Comparison of ENCODE assay signal across 18 mouse cellular contexts in the genomic region with DNA sequence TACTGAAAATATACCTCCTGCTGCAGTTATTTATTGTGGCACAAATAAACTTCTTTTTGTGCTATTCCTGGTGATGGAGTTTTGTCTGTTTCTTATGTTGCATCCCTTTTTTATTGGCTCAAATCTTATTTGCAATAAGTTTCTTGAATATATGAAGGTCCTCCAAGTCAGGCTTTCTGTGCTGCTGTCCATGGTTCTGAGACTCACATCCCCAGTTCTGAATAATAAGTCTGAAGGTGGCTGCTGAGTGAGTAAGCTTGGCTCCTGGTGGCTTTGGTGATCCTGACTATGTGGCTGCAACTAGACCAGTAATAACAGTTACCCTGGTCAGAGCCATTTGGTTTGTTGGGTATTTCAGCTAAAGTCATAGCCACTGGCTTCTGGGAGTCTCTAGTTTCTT.
A peak's percentile ranks its signal among the peaks of the same experiment; 100 is the strongest.
DNase-seq lines count a peak whose midpoint lies in the region; ATAC-seq and TF ChIP-seq lines count a peak whose summit lies in the region.
"Had no signal": no experiment of that assay in that cellular context is flagged by ENCODE, and none has a peak within 500 bp of the region (broad histone marks: within the 10 kb centered on the region; RNA-seq: fewer than 3 reads in every experiment).

No protein-coding gene starts in this region.

- H3K27ac ChIP-seq in hindbrain, embryonic 10.5 days, result no peak overlapping the region
- no peak overlapping the region for H3K27ac ChIP-seq in hindbrain, embryonic 12.5 days
- no peak overlapping the region for H3K27ac ChIP-seq in lung, embryonic 14.5 days (ENCODE audit: low read depth)
- no peak overlapping the region for H3K27ac ChIP-seq in forebrain, embryonic 13.5 days
- H3K27ac ChIP-seq: embryonic facial prominence, embryonic 13.5 days; layer of hippocampus, adult 2 months; liver, embryonic 14.5 days; macrophage had no signal

- no peak overlapping the region for H3K4me3 ChIP-seq in hindbrain, embryonic 10.5 days
- H3K4me3 ChIP-seq in hindbrain, embryonic 12.5 days, result no peak overlapping the region
- no peak overlapping the region for H3K4me3 ChIP-seq in lung, embryonic 14.5 days (ENCODE audit: low read depth, low read length)
- no peak overlapping the region for H3K4me3 ChIP-seq in forebrain, embryonic 13.5 days
- H3K4me3 ChIP-seq: embryonic facial prominence, embryonic 13.5 days; layer of hippocampus, adult 2 months had no signal

- no peak overlapping the region for H3K9ac ChIP-seq in hindbrain, embryonic 12.5 days
- H3K9ac ChIP-seq in lung, embryonic 14.5 days, result no peak overlapping the region
- H3K9ac ChIP-seq in forebrain, embryonic 13.5 days, result no peak overlapping the region
- H3K9ac ChIP-seq: embryonic facial prominence, embryonic 13.5 days; liver, embryonic 14.5 days had no signal

- H3K27me3 ChIP-seq in hindbrain, embryonic 10.5 days (ENCODE audit: insufficient read depth, poor library complexity, severe bottlenecking), result no peaks in the 10 kb centered on the region
- no peaks in the 10 kb centered on the region for H3K27me3 ChIP-seq in hindbrain, embryonic 12.5 days
- no peaks in the 10 kb centered on the region for H3K27me3 ChIP-seq in lung, embryonic 14.5 days (ENCODE audit: insufficient read depth, low read length)
- no peaks in the 10 kb centered on the region for H3K27me3 ChIP-seq in forebrain, embryonic 13.5 days
- H3K27me3 ChIP-seq: embryonic facial prominence, embryonic 13.5 days had no signal

- H3K9me3 ChIP-seq in hindbrain, embryonic 10.5 days, result no peaks in the 10 kb centered on the region
- no peaks in the 10 kb centered on the region for H3K9me3 ChIP-seq in hindbrain, embryonic 12.5 days (replicated peaks)
- H3K9me3 ChIP-seq in lung, embryonic 14.5 days (ENCODE audit: low read depth, low read length), result no peaks in the 10 kb centered on the region
- H3K9me3 ChIP-seq in forebrain, embryonic 13.5 days (replicated peaks), result no peaks in the 10 kb centered on the region
- H3K9me3 ChIP-seq: embryonic facial prominence, embryonic 13.5 days had no signal

- no peak overlapping the region for H3K4me2 ChIP-seq in hindbrain, embryonic 12.5 days (replicated peaks)
- H3K4me2 ChIP-seq in lung, embryonic 14.5 days, result no peak overlapping the region
- H3K4me2 ChIP-seq in forebrain, embryonic 13.5 days, result no peak overlapping the region
- H3K4me2 ChIP-seq: embryonic facial prominence, embryonic 13.5 days had no signal

- no peaks in the 10 kb centered on the region for H3K36me3 ChIP-seq in hindbrain, embryonic 10.5 days
- no peaks in the 10 kb centered on the region for H3K36me3 ChIP-seq in hindbrain, embryonic 12.5 days
- H3K36me3 ChIP-seq in lung, embryonic 14.5 days (ENCODE audit: insufficient read depth), result no peaks in the 10 kb centered on the region
- H3K36me3 ChIP-seq in forebrain, embryonic 13.5 days (ENCODE audit: poor library complexity, severe bottlenecking), result no peaks in the 10 kb centered on the region
- H3K36me3 ChIP-seq: embryonic facial prominence, embryonic 13.5 days had no signal

- H3K4me1 ChIP-seq in hindbrain, embryonic 10.5 days (replicated peaks), result no peaks in the 10 kb centered on the region
- H3K4me1 ChIP-seq in hindbrain, embryonic 12.5 days, result no peaks in the 10 kb centered on the region
- H3K4me1 ChIP-seq in lung, embryonic 14.5 days (ENCODE audit: insufficient read depth), result no peaks in the 10 kb centered on the region
- H3K4me1 ChIP-seq in forebrain, embryonic 13.5 days, result no peaks in the 10 kb centered on the region
- H3K4me1 ChIP-seq: embryonic facial prominence, embryonic 13.5 days had no signal

- no peak for TF ChIP-seq CTCF in lung, embryonic 14.5 days (IDR thresholded peaks at IDR 0.05; ENCODE audit: low read depth)

- no peak for ATAC-seq in hindbrain, embryonic 12.5 days (ENCODE audit: low FRiP score)
- no peak for ATAC-seq in lung, embryonic 14.5 days (ENCODE audit: insufficient read depth)
- no peak for ATAC-seq in forebrain, embryonic 13.5 days
- ATAC-seq: inflammation-experienced regulatory T-cells, adult 6 months; Patski had no signal

- peak; percentile 3 for DNase-seq in hindbrain, embryonic 10.5 days (ENCODE audit: low spot score)
- DNase-seq in lung, embryonic 14.5 days, result peak; percentile 72
- DNase-seq in lung, adult 18-20 months, result no peak
- peak; percentile 41 for DNase-seq in embryo, embryonic 10.5 days (ENCODE audit: low spot score)
- no peak for DNase-seq in cerebellum, postnatal 10 days
- DNase-seq in lung, postnatal 36 days, result no peak
- DNase-seq: adrenal gland, adult 8-10 months; cerebellum, adult 2 months; heart, adult 18-20 months; midbrain, embryonic 14.5 days had no signal

Comparison
In these comparisons a context has a peak if more than half of its experiments do, and no peak if none do; other contexts are left out.
1. DNase-seq: peak in hindbrain, embryonic 10.5 days (single experiment), lung, embryonic 14.5 days (single experiment) and embryo, embryonic 10.5 days (single experiment); none in lung, adult 18-20 months (0 of 2), cerebellum, postnatal 10 days (0 of 2) and lung, postnatal 36 days (single experiment).